Mouse (Mus musculus) gastrocnemius, adult 18-20 months (tissue): ENCODE measurements at regions not wholly inside any gene's neighbourhood (a gene's known extent, or its start where the extent isn't known, plus 50 kb on each side); places are given as distances from the start of the nearest gene placed in this dataset.

Source experiments
- DNase-seq: peaks from one replicate; pipeline ENCODE4 v3.0.0; 2021; ENCODE audit warnings: low spot score

DNA sequence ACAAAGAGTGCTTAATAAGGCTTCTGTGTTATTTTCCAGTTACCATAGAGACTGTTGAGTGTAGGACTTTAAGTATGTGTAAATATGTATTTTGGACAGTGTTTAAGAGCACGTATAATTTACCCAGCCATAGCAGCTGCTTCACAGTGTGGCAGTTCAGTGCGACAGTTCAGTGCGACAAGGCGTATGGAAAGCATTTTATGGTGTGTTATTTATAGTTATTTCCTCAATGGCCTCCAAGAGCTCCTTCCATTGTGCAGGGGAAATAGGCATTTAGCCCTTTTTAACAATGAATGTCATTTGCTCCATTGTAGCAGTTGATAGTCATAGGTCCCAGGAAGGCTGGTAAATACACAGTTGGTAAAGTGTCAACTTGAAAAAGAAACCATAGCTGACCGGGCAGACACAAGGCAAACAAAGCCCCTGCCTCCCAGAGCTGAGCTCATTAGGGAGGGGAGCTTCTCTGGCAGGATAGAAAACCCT, 275.1 kb upstream of the Dynlrb2 start:
- no peak for DNase-seq

GRCm38 (mm10) chr8:116227003-116227402, 277.8 kb upstream of the Dynlrb2 start:
- DNase-seq: no peak

DNA sequence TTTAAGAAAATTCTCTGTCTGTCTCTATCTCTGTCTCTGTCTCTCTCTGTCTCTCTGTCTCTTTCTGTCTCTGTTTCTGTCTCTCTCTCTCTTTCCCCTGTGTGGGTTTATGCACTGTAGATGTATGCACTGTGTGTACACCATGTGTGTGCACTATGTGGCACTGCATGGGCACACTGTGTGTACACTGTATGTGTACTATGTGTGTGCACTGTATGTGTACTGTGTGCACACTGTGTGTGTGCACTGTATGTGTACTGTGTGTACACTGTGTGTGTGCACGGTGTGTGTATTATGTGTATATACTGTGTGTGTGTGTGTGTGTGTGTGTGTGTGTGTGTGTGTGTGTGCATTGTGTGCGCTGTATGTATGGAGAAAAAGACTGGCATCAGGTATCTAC, 281.5 kb upstream of the Dynlrb2 start:
- DNase-seq: no peak

GRCm38 (mm10) chr8:116215909-116216308, 288.9 kb upstream of the Dynlrb2 start:
- DNase-seq: no peak

DNA sequence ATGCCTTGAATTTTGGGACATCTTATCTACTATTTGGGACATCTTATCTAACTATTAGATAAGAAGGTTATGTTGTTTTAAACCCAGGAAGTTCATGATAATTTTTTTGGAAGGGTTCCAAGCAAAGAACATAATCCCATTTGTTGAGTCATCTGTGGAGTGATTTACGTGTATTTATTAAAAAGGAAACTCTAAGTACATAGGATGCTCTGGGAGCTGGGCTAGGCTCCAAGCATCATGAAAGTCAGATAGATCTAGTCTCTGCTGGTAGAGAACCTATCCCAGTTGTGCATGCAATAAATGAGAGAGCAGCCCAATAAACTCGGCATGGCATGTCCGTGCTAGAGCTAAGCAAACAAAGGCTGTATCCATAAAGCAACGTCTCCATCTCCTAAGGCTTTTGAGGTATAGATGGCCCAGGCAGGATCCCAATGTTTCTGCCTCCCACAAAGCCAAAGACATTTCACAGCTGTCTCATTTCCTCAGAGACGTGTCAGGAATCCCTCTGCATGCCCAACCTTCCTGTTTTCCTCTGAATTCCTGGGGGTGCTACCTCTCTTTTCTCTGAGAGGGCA, 289.4 kb upstream of the Dynlrb2 start:
- DNase-seq: no peak

DNA sequence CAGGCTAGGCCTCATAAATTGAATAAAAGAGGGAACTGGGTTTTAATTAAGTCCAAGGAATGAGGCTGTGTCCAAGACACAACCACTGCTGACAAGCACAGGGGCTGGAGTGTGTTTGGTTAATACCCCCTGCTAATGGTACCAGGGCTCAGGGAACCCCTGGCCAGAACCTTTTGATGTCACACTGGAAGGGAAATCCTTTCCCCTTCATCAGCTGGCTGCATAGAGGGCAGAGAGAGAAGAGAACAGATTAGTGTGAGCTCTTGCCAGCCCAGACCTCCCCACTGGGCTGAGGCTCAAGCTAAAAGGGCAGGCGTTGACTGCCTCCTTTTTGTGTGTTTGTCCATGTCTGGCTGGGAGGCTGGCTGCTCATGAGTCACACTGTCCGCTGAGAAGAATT, 301.1 kb upstream of the Dynlrb2 start:
- DNase-seq: no peak

DNA sequence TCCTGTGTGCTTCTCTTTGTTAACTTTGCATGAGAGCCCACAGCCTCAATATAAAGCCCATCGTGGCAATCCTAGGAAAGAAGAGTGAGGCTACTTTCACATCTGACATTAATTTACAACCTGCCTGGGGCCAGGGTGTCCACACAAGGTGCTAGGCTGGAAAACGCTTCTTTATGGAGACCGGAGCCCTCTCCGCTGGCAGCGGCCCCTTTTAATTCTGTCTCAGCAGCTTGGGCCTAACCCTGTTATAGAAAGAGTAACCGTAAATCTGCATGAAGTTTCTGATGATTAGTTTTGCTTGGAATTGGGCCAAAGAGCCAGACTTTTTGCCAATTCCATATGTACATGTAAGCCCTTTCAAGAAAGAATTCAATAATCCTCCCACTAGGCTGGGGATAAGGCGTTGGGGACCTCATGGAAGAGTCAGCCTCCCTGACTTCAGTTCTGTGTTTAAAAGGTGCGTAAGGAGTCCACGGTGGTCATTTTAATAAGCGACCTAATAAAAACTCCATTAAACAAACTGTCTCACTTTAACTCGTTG, 304.2 kb upstream of the Dynlrb2 start:
- no peak for DNase-seq

- no peak for DNase-seq
Observed at GRCm38 (mm10) chr8:116196623-116197184, 308.1 kb upstream of the Dynlrb2 start.

DNA sequence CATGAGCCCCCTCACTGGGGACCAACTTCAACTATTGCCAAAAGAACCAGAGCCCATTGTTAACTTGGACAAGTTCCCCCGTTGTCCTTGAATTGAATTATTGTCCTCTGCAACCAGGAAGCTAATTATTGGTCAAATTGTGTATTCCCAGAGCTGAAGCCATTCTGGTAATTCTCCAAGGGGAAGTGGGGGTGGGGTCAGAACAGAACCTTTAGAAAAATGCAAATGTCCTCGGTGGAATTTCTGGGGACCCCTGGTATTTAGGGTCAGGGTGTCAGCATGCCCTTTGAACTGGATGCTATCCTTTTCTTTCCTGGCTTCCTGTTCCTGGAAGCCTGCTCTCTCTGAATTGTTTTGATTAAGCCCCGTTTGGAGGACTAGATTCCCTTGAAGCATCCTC, 312.7 kb upstream of the Dynlrb2 start:
- no peak for DNase-seq

- peak; percentile 72 for DNase-seq
Observed at GRCm38 (mm10) chr8:116185206-116185605, 319.6 kb upstream of the Dynlrb2 start.

DNA sequence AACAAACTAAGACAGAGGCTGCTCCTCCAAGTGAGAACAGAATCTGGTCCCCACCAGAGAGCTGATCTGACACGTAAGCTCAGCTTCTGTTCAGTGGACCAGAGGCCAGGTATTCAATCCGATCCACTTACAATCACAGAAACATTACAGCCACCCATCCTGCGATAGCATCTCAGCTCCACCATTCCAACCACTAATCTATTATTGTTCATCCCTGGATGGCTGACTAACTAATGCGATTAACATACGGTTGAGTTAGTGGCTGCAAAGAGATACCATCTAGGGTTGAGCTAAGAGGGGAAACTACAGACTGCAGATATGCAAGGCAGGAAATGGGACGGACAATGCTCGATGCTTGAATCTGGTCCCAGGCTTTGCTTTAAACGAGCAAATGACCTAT, 320.5 kb upstream of the Dynlrb2 start:
- DNase-seq: no peak

- DNase-seq: peak; percentile 53
Observed at GRCm38 (mm10) chr8:116177946-116178345, 326.8 kb upstream of the Dynlrb2 start.

DNA sequence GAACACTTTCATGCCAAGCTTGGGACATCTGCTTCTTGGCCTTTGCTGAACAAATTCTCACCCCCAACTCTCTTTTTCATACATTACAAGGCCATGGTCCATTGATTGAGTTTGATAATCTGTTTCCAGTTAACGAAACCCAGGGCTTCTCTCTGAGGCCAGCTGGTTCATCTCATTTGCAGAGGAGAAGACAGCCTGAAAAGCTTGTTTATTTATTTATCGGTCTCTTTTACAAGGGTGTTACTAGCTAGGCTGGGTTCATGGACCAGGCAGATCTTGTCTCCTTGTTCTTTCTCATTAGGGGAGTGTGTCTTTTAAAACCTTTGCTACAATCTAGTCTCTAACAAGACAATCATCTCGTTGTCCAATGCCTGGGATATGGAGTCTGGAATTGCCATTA, 329.9 kb upstream of the Dynlrb2 start:
- DNase-seq: no peak

GRCm38 (mm10) chr8:116173961-116174360, 330.8 kb upstream of the Dynlrb2 start:
- DNase-seq: no peak

- DNase-seq: no peak
Observed at GRCm38 (mm10) chr8:116167874-116168273, 336.9 kb upstream of the Dynlrb2 start.

DNA sequence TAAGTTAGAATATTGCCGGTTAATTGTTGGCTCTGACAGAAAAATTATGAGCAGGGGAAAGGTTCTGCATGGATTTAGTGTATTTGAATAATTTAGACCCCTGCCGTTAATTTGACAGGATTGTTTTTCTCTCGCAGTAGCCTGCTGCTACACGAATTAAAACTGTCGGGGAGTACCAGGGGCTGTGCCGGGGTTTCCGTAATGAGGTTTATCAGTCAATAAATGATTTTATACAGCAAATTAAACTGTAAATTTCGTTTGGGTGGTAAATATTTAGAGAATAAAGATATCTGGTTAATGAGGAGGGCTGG, 339.8 kb upstream of the Dynlrb2 start:
- no peak for DNase-seq

DNA sequence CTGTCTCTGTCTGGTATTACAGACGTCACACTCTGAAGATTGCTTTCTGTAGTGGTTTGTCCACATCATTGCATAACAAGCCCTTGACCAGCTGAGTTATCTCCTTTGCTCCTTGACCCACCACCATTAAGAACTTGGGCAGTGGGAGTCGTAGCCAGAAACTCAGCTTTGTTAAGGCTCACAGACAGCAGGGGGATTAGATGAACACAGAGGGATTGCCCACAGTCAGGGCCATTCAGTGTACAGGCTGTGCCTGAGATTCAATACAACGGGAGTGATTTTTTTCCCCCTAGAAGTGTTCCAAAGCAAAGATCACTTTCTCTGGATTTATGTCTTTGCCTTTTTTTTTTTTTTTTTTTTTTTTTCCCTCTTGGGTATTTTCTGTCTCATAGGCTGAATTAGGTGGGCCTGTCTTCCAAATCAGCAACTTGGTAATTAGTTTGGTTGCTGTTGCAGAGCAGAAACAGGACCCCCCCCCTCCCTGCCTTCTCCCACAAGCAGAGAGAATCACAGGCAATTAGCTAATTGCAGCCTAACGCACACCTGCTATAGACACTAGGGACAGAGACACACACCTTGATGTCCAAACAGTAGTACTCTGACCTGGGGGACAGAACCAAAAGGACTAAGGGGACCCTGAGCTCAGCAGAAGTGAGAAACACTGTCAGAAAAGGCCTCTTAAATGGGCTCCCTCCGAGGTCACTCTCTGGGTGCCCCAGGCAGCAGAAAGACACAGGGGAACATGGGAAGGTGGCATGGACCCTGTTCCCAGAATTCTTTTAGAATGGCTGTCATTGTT, 340.4 kb upstream of the Dynlrb2 start:
- DNase-seq: no peak

- DNase-seq: no peak
Observed at GRCm38 (mm10) chr8:116160932-116161331, 343.8 kb upstream of the Dynlrb2 start.

DNA sequence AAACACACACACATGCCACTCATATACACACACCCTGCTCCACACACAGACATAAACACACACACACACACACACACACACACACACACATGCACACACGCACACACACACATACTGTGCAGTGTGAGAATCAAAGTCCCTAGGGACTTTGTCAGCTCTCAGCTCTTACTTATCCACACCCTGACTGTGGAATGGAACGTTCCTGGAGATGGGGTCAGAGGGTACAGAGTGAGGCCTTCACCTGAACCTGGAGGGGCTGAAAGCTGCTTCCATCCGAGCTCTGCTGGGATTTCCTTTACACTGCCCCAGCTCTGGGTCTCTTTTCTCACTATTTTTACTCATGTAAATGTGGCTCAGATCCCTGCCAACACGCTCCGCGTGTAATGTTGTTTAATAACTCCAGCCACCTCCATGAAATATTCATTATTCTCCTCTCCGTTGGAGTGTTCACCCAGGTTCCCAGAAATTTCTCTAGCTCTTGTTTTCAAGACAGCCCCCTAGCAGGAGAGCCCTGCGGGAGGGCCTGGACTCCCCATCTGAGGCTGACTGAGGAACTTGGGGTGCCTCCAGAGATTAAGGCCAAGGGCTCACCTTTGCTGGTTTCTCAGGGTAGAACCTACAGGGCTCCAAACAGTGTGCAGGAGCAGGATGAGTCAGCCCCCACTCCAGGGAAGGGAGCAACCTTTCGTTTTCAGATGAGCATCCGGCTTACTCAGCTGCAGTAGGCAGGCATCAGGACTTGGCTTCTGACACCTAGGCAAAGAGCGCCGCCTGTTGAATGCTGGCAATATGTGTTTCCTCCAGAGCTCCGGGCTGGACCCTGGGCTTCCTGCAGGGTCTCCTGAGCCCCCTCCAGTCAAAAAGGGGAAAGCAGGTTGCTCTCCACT, 360.8 kb upstream of the Dynlrb2 start:
- peak; percentile 46 for DNase-seq

- no peak for DNase-seq
Observed at GRCm38 (mm10) chr8:116141363-116141762, 363.4 kb upstream of the Dynlrb2 start.

- DNase-seq: no peak
Observed at GRCm38 (mm10) chr8:116139934-116140333, 364.8 kb upstream of the Dynlrb2 start.

DNA sequence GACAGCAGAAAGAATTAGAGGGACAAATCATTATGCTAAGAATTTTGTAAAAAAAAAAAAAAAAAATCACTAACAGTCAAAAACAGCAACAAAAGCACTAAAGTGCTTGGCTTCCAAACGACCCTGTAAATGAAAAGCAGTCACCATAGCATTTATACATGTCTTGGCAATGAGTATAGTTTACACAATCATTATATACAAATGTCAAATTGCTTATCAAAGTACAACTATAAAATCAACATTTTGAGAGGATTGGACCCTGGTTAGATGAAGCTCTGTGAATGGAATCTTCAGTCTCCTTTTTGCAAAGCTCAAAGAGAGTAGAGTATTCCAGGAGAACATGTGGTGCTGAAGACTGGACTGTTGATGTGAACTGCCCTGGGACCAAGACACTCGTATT, 367.0 kb upstream of the Dynlrb2 start:
- DNase-seq: no peak
